Mouse (Mus musculus) lung, embryonic 14.5 days (tissue): ENCODE measurements at regions not wholly inside any gene's neighbourhood (a gene's known extent, or its start where the extent isn't known, plus 50 kb on each side); places are given as distances from the start of the nearest gene placed in this dataset.
A peak's percentile ranks its signal among the peaks of the same experiment; 100 is the strongest.

Experiments used
- ATAC-seq: fragments of 200-750 bp; cut with Nextera tagmentation; 2 replicates; pipeline ENCODE4 v1.8.0; 2017; ENCODE audit warnings: mild to moderate bottlenecking, moderate TSS enrichment, moderate library complexity; ENCODE audit not compliant: insufficient read depth
- DNase-seq: peaks from one replicate; pipeline ENCODE4 v3.0.0-alpha.2; 2015
- H3K27ac ChIP-seq: fragments of 300-500 bp; sonication (generic); 2 replicates; pipeline ENCODE4 v1.5.1; 2014; ENCODE audit warnings: low read depth, mild to moderate bottlenecking, moderate library complexity
- H3K27me3 ChIP-seq: fragments of 300-500 bp; sonication (generic); 2 replicates; pipeline ENCODE4 v1.6.1; 2014; ENCODE audit warnings: low read length, control low read depth; ENCODE audit not compliant: insufficient read depth
- H3K36me3 ChIP-seq: fragments of 300-500 bp; sonication (generic); 2 replicates; pipeline ENCODE4 v1.6.1; 2014; ENCODE audit warnings: control low read depth; ENCODE audit not compliant: insufficient read depth
- H3K4me1 ChIP-seq: fragments of 300-500 bp; sonication (generic); 2 replicates; pipeline ENCODE4 v1.6.1; 2014; ENCODE audit warnings: antibody characterized with exemption, control low read depth; ENCODE audit not compliant: insufficient read depth
- H3K4me2 ChIP-seq: fragments of 300-500 bp; sonication (generic); 2 replicates; pipeline ENCODE4 v1.6.1; 2014; ENCODE audit warnings: mild to moderate bottlenecking
- H3K4me3 ChIP-seq: fragments of 300-500 bp; sonication (generic); 2 replicates; pipeline ENCODE4 v1.5.1; 2014; ENCODE audit warnings: low read depth, low read length
- H3K9ac ChIP-seq: fragments of 300-500 bp; sonication (generic); 2 replicates; pipeline ENCODE4 v1.6.1; 2014
- H3K9me3 ChIP-seq: fragments of 300-500 bp; sonication (generic); 2 replicates; pipeline ENCODE4 v1.6.1; 2016; ENCODE audit warnings: low read depth, low read length, control low read depth
- CTCF ChIP-seq: IDR thresholded peaks from 2 replicates; pipeline ENCODE4 v1.5.1; 2016; ENCODE audit warnings: antibody characterized with exemption, low read depth
- WGBS: fragments of 180-500 bp; shearing (Covaris S2); extraction: QIAGEN DNeasy Blood & Tissue Kit; methylation state at CpG from one replicate; pipeline ENCODE4 v1.1.7; 2014; 5-methylcytosine and 5-hydroxymethylcytosine counted together

- no peaks in the 10 kb centered on the region for H3K27me3 ChIP-seq
- peaks cover 8% of the 10 kb centered on the region; the same call in 1 of the 2 replicates for H3K4me1 ChIP-seq
- H3K36me3 ChIP-seq, result no peaks in the 10 kb centered on the region
- WGBS, result 60% methylated on average over 4 of the region's 4 CpGs
- peak overlapping the region; percentile 24; the same call in 1 of the 2 replicates for H3K27ac ChIP-seq
- H3K9ac ChIP-seq, result no peak overlapping the region
- H3K9me3 ChIP-seq, result no peaks in the 10 kb centered on the region
- DNase-seq, result no peak
- no peak for ATAC-seq
- no peak overlapping the region for H3K4me3 ChIP-seq
- no peak for TF ChIP-seq CTCF
- no peak overlapping the region for H3K4me2 ChIP-seq
These were observed 79.0 kb downstream of the Actbl2 start for GRCm38 (mm10) chr13:111333851-111334250.

- DNase-seq (peak; percentile 80), ATAC-seq (peak; percentile 86; the same call in 1 of the 2 replicates)
- Histone ChIP-seq H3K27ac (peak overlapping the region; percentile 24; the same call in 1 of the 2 replicates), H3K9me3 (no peaks in the 10 kb centered on the region), H3K4me2 (peak overlapping the region; percentile 15; the same call in 1 of the 2 replicates), H3K27me3 (no peaks in the 10 kb centered on the region), H3K4me3 (no peak overlapping the region), H3K4me1 (peaks cover 8% of the 10 kb centered on the region; the same call in 1 of the 2 replicates), H3K36me3 (no peaks in the 10 kb centered on the region), H3K9ac (no peak overlapping the region)
- WGBS, result 44% methylated on average over 22 of the region's 22 CpGs
- no peak for TF ChIP-seq CTCF
These were observed 79.6 kb downstream of the Actbl2 start for GRCm38 (mm10) chr13:111334258-111335052.

- WGBS, result 66% methylated on average over 10 of the region's 10 CpGs
- TF ChIP-seq CTCF, result no peak
- Histone ChIP-seq H3K36me3 (no peaks in the 10 kb centered on the region), H3K4me3 (no peak overlapping the region), H3K27me3 (no peaks in the 10 kb centered on the region), H3K9me3 (no peaks in the 10 kb centered on the region), H3K4me1 (peaks cover 3% of the 10 kb centered on the region; the same call in 1 of the 2 replicates), H3K4me2 (no peak overlapping the region), H3K9ac (no peak overlapping the region), H3K27ac (no peak overlapping the region)
- no peak for DNase-seq
- no peak for ATAC-seq
These were observed 90.2 kb downstream of the Actbl2 start for GRCm38 (mm10) chr13:111344981-111345380.

GRCm38 (mm10) chr13:111345486-111346440 is 91.0 kb downstream of the Actbl2 start:
- WGBS, result 51% methylated on average over 15 of the region's 15 CpGs
- H3K27me3 ChIP-seq, result no peaks in the 10 kb centered on the region

GRCm38 (mm10) chr13:111356520-111357456 is 102.0 kb downstream of the Actbl2 start:
- no peaks in the 10 kb centered on the region for H3K36me3 ChIP-seq
- H3K4me2 ChIP-seq, result no peak overlapping the region
- 71% methylated on average over 9 of the region's 9 CpGs for whole genome bisulfite sequencing
- H3K4me3 ChIP-seq, result no peak overlapping the region
- no peak overlapping the region for H3K9ac ChIP-seq
- no peaks in the 10 kb centered on the region for H3K27me3 ChIP-seq
- TF ChIP-seq CTCF, result no peak
- ATAC-seq, result no peak
- 0 out of 2 replicates have a peak, but pooled peaks cover 3% of the 10 kb centered on the region for H3K4me1 ChIP-seq
- no peak for DNase-seq
- H3K27ac ChIP-seq, result no peak overlapping the region
- no peaks in the 10 kb centered on the region for H3K9me3 ChIP-seq

More at GRCm38 (mm10) chr13:111345486-111346440, 91.0 kb downstream of the Actbl2 start:
- H3K4me2 ChIP-seq, result no peak overlapping the region
- no peaks in the 10 kb centered on the region for H3K9me3 ChIP-seq
- no peak overlapping the region for H3K9ac ChIP-seq
- no peak for DNase-seq
- no peak for ATAC-seq
- H3K4me1 ChIP-seq, result peaks cover 3% of the 10 kb centered on the region; the same call in 1 of the 2 replicates
- no peak for TF ChIP-seq CTCF
- H3K27ac ChIP-seq, result no peak overlapping the region
- no peaks in the 10 kb centered on the region for H3K36me3 ChIP-seq
- no peak overlapping the region for H3K4me3 ChIP-seq

GRCm38 (mm10) chr13:111361456-111361855 is 106.6 kb downstream of the Actbl2 start:
- WGBS, result 61% methylated on average over 4 of the region's 4 CpGs
- no peak for TF ChIP-seq CTCF
- no peak overlapping the region for H3K9ac ChIP-seq
- H3K27ac ChIP-seq, result no peak overlapping the region
- H3K4me2 ChIP-seq, result no peak overlapping the region
- H3K4me3 ChIP-seq, result no peak overlapping the region
- no peaks in the 10 kb centered on the region for H3K27me3 ChIP-seq
- no peaks in the 10 kb centered on the region for H3K36me3 ChIP-seq
- DNase-seq (peak; percentile 53), ATAC-seq (no peak)
- peaks cover 4% of the 10 kb centered on the region; the same call in 1 of the 2 replicates for H3K9me3 ChIP-seq
- H3K4me1 ChIP-seq, result no peaks in the 10 kb centered on the region
